In genomic region chr10:37231936-37232556, GRCm38 (mm10) we compare ENCODE assay signal across 8 mouse cellular contexts.
DNase-seq lines count a peak whose midpoint lies in the region; ATAC-seq and TF ChIP-seq lines count a peak whose summit lies in the region.

No protein-coding gene starts in this region.

- no peak for TF ChIP-seq CTCF in layer of hippocampus, adult 2 months (conservative IDR thresholded peaks at IDR 0.05)

- no peaks in the 10 kb centered on the region for H3K9me3 ChIP-seq in embryonic facial prominence, embryonic 11.5 days (replicated peaks; ENCODE audit: control insufficient read depth, low read length)
- H3K9me3 ChIP-seq in limb, embryonic 11.5 days (ENCODE audit: control insufficient read depth, low read length), result no peaks in the 10 kb centered on the region
- H3K9me3 ChIP-seq in midbrain, embryonic 10.5 days (replicated peaks), result no peaks in the 10 kb centered on the region

- peak overlapping the region; percentile 18; the same call in 1 of the 2 replicates for H3K9ac ChIP-seq in embryonic facial prominence, embryonic 11.5 days (replicated peaks; ENCODE audit: low read length)
- H3K9ac ChIP-seq in limb, embryonic 11.5 days (ENCODE audit: low read length), result no peak overlapping the region

- no peaks in the 10 kb centered on the region for H3K27me3 ChIP-seq in embryonic facial prominence, embryonic 11.5 days (ENCODE audit: control insufficient read depth, insufficient read depth, low read length)
- H3K27me3 ChIP-seq in limb, embryonic 11.5 days (ENCODE audit: control insufficient read depth, insufficient read depth, low read length), result no peaks in the 10 kb centered on the region
- no peaks in the 10 kb centered on the region for H3K27me3 ChIP-seq in midbrain, embryonic 10.5 days (ENCODE audit: low read depth, poor library complexity, severe bottlenecking)
- no peaks in the 10 kb centered on the region for H3K27me3 ChIP-seq in splenic B cell, adult 2 months (ENCODE audit: control insufficient read depth, insufficient read depth, low read length, poor library complexity, severe bottlenecking)

- peak overlapping the region; percentile 29; the same call in 1 of the 2 replicates for H3K27ac ChIP-seq in layer of hippocampus, adult 2 months
- H3K27ac ChIP-seq in embryonic facial prominence, embryonic 11.5 days (replicated peaks; ENCODE audit: low read depth, low read length), result no peak overlapping the region
- H3K27ac ChIP-seq in limb, embryonic 11.5 days (replicated peaks; ENCODE audit: low read depth, low read length), result no peak overlapping the region
- peak overlapping the region; percentile 82 for H3K27ac ChIP-seq in midbrain, embryonic 10.5 days (replicated peaks)

- 12% methylated on average over 9 of the region's 12 CpGs for WGBS in embryonic facial prominence, embryonic 11.5 days
- WGBS in limb, embryonic 11.5 days, result 30% methylated on average over 12 of the region's 12 CpGs
- WGBS in midbrain, embryonic 10.5 days, result 13% methylated on average over 12 of the region's 12 CpGs

- H3K4me1 ChIP-seq in embryonic facial prominence, embryonic 11.5 days (ENCODE audit: control insufficient read depth, insufficient read depth, low read length), result no peaks in the 10 kb centered on the region
- no peaks in the 10 kb centered on the region; the same call in 1 of the 2 replicates for H3K4me1 ChIP-seq in limb, embryonic 11.5 days (ENCODE audit: control insufficient read depth, insufficient read depth, low read length)
- H3K4me1 ChIP-seq in midbrain, embryonic 10.5 days, result peaks cover 26% of the 10 kb centered on the region

- H3K4me3 ChIP-seq in layer of hippocampus, adult 2 months, result no peak overlapping the region
- no peak overlapping the region for H3K4me3 ChIP-seq in embryonic facial prominence, embryonic 11.5 days (ENCODE audit: low read depth, low read length)
- H3K4me3 ChIP-seq in limb, embryonic 11.5 days (ENCODE audit: low read depth, low read length), result no peak overlapping the region
- peak overlapping the region; percentile 34 for H3K4me3 ChIP-seq in midbrain, embryonic 10.5 days

- peak; percentile 79; the same call in 1 of the 2 replicates for ATAC-seq in embryonic facial prominence, embryonic 11.5 days (replicated peaks; ENCODE audit: insufficient number of reproducible peaks, low FRiP score, low TSS enrichment, low read depth)
- ATAC-seq in limb, embryonic 11.5 days (ENCODE audit: insufficient number of reproducible peaks, low FRiP score, low TSS enrichment, low read depth), result peak; percentile 47; the same call in 1 of the 2 replicates

- no peaks in the 10 kb centered on the region for H3K36me3 ChIP-seq in embryonic facial prominence, embryonic 11.5 days (replicated peaks; ENCODE audit: control insufficient read depth, insufficient read depth, low read depth, low read length)
- H3K36me3 ChIP-seq in limb, embryonic 11.5 days (ENCODE audit: control insufficient read depth, insufficient read depth, low read length), result no peaks in the 10 kb centered on the region
- no peaks in the 10 kb centered on the region for H3K36me3 ChIP-seq in midbrain, embryonic 10.5 days
- H3K36me3 ChIP-seq in splenic B cell, adult 2 months (ENCODE audit: control insufficient read depth, insufficient read depth, low read length, poor library complexity, severe bottlenecking), result no peaks in the 10 kb centered on the region

- no peak overlapping the region; the same call in 1 of the 2 replicates for H3K4me2 ChIP-seq in embryonic facial prominence, embryonic 11.5 days (ENCODE audit: low read depth, low read length)
- H3K4me2 ChIP-seq in limb, embryonic 11.5 days (ENCODE audit: low read depth, severe bottlenecking), result peak overlapping the region; percentile 1; the same call in 1 of the 2 replicates

- no peak for DNase-seq in layer of hippocampus, adult 2 months (ENCODE audit: low spot score in 2 of 2)
- no peak for DNase-seq in layer of hippocampus, adult 9-10 months (ENCODE audit: low spot score)
- peak; percentile 34 for DNase-seq in embryonic facial prominence, embryonic 11.5 days (ENCODE audit: low spot score)
- peak; percentile 62 to 67 for DNase-seq in heart, postnatal 10 days
- peak; percentile 29 for DNase-seq in limb, embryonic 11.5 days (ENCODE audit: low spot score)
- DNase-seq in midbrain, embryonic 10.5 days (ENCODE audit: low spot score), result peak; percentile 68
- peak; percentile 87 for DNase-seq in splenic B cell, adult 2 months (ENCODE audit: low read depth, low spot score)
- no peak for DNase-seq in left cerebral cortex, adult 18-20 months (ENCODE audit: low spot score in 2 of 2)

- intact Hi-C loops in heart, postnatal 10 days (cut with DNase I), result loop anchor here (2.0 to 10.0 kb wide), 2 partner anchors 91 to 157 kb away; no protein-coding TSS in a partner anchor

Comparison
In these comparisons a context has a peak if more than half of its experiments do, and no peak if none do; other contexts are left out.
1. DNase-seq: peak in embryonic facial prominence, embryonic 11.5 days (single experiment), heart, postnatal 10 days (2 of 2), limb, embryonic 11.5 days (single experiment), midbrain, embryonic 10.5 days (single experiment) and splenic B cell, adult 2 months (single experiment); none in layer of hippocampus, adult 2 months (0 of 2), layer of hippocampus, adult 9-10 months (single experiment) and left cerebral cortex, adult 18-20 months (0 of 2).
2. H3K27ac ChIP-seq: peak in layer of hippocampus, adult 2 months (single experiment) and midbrain, embryonic 10.5 days (single experiment); none in embryonic facial prominence, embryonic 11.5 days (single experiment) and limb, embryonic 11.5 days (single experiment).